Mouse (Mus musculus) kidney, embryonic 14.5 days (tissue): ENCODE data around the gene Bbs10. TPM values are rescaled to one million over a fixed set of nuclear protein-coding genes. Genes with fewer than 3 reads are reported as not detected.

Experiments used
- ATAC-seq: fragments of 200-750 bp; cut with Nextera tagmentation; 2 replicates; pipeline ENCODE4 v1.8.0; 2017; ENCODE audit warnings: moderate number of reproducible peaks, mild to moderate bottlenecking, moderate TSS enrichment, moderate library complexity; ENCODE audit not compliant: low FRiP score, low TSS enrichment
- H3K27ac ChIP-seq: fragments of 300-500 bp; sonication (generic); 2 replicates; pipeline ENCODE4 v1.5.1; 2014; ENCODE audit warnings: low read depth, mild to moderate bottlenecking, low read length, moderate library complexity, mixed read lengths
- H3K27me3 ChIP-seq: fragments of 300-500 bp; sonication (generic); 2 replicates; pipeline ENCODE4 v1.6.1; 2014; ENCODE audit warnings: mild to moderate bottlenecking, low read length; ENCODE audit not compliant: control insufficient read depth, insufficient read depth
- H3K36me3 ChIP-seq: fragments of 300-500 bp; sonication (generic); 2 replicates; pipeline ENCODE4 v1.6.1; 2014; ENCODE audit warnings: low read length, mixed read lengths; ENCODE audit not compliant: control insufficient read depth, insufficient read depth
- H3K4me1 ChIP-seq: fragments of 300-500 bp; sonication (generic); 2 replicates; pipeline ENCODE4 v1.6.1; 2014; ENCODE audit warnings: low read length, mixed read lengths; ENCODE audit not compliant: control insufficient read depth, insufficient read depth
- H3K4me2 ChIP-seq: fragments of 300-500 bp; sonication (generic); replicated peaks from 2 replicates; pipeline ENCODE4 v1.6.1; 2014; ENCODE audit warnings: low read depth, mild to moderate bottlenecking, low read length
- H3K4me3 ChIP-seq: fragments of 300-500 bp; sonication (generic); 2 replicates; pipeline ENCODE4 v1.5.1; 2014; ENCODE audit warnings: mild to moderate bottlenecking, low read length
- H3K9ac ChIP-seq: fragments of 300-500 bp; sonication (generic); 2 replicates; pipeline ENCODE4 v1.6.1; 2014; ENCODE audit warnings: low read depth, mild to moderate bottlenecking, low read length, moderate library complexity
- H3K9me3 ChIP-seq: fragments of 300-500 bp; sonication (generic); 2 replicates; pipeline ENCODE4 v1.6.1; 2016; ENCODE audit warnings: low read length; ENCODE audit not compliant: control insufficient read depth
- WGBS: fragments of 180-500 bp; shearing (Covaris S2); extraction: QIAGEN DNeasy Blood & Tissue Kit; methylation state at CpG from one replicate; pipeline ENCODE4 v1.1.7; 2014; 5-methylcytosine and 5-hydroxymethylcytosine counted together
- polyA plus RNA-seq: library from polyadenylated mRNA; unstranded; fragments of >200 nt; fragmentation: Nextera tagmentation; extraction: Ambion mirVana; gene quantifications from 2 replicates; pipeline ENCODE4 v1.2.1, GENCODE M21; 2014

Bbs10 gene
- polyA plus RNA-seq, 1 experiment from 2014 or later: 6.7 TPM

GRCm38 (mm10) chr10:111273463-111274088 is 24.9 kb upstream of the Bbs10 start:
- H3K4me2 ChIP-seq: no peak overlapping the region
- no peak overlapping the region for H3K9ac ChIP-seq
- H3K4me3 ChIP-seq: no peak overlapping the region
- H3K4me1 ChIP-seq: 0 out of 2 replicates have a peak, but pooled peaks cover 4% of the 10 kb centered on the region
- 53% methylated on average over 5 of the region's 5 CpGs for WGBS
- peak; percentile 46; the same call in 1 of the 2 replicates for ATAC-seq
- H3K27me3 ChIP-seq: no peaks in the 10 kb centered on the region
- peaks cover 8% of the 10 kb centered on the region; the same call in 1 of the 2 replicates for H3K36me3 ChIP-seq
- H3K27ac ChIP-seq: no peak overlapping the region; the same call in 1 of the 2 replicates
- H3K9me3 ChIP-seq: no peaks in the 10 kb centered on the region

DNA sequence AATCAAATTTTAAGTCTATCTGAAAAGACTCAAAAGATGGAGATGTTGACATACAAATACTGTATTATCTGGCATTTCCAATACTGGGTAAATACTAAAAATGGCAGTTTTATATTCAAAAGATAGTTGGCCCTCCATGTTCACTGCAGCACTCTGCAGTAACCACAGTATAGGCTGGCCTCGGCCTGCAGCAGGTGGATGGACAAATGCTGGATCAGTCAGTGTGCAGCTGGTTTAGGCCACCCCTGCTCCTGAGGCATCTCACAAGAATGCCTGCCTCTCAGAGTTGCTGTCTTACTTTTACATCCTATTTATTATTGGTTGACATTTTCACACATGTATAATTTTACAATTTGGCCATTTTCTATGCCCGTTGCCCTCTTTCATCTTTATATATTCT is 22.7 kb upstream of the Bbs10 start:
- no peak for ATAC-seq
- WGBS: 88% methylated on average over 2 of the region's 2 CpGs

GRCm38 (mm10) chr10:111297631-111298030 is 848 bp upstream of the Bbs10 start:
- no peaks in the 10 kb centered on the region for H3K36me3 ChIP-seq
- H3K9me3 ChIP-seq: no peaks in the 10 kb centered on the region
- no peak for ATAC-seq
- H3K4me3 ChIP-seq: peak overlapping the region; percentile 76
- no peaks in the 10 kb centered on the region for H3K4me1 ChIP-seq
- no peaks in the 10 kb centered on the region for H3K27me3 ChIP-seq
- H3K27ac ChIP-seq: no peak overlapping the region
- no peak overlapping the region for H3K9ac ChIP-seq
- WGBS: 40% methylated on average over 6 of the region's 6 CpGs
- H3K4me2 ChIP-seq: peak overlapping the region; percentile 68

More for the DNA sequence above, 22.7 kb upstream of the Bbs10 start:
- Histone ChIP-seq H3K9me3 (no peaks in the 10 kb centered on the region), H3K9ac (no peak overlapping the region), H3K27ac (no peak overlapping the region), H3K4me2 (no peak overlapping the region), H3K4me1 (0 out of 2 replicates have a peak, but pooled peaks cover 4% of the 10 kb centered on the region), H3K4me3 (no peak overlapping the region), H3K27me3 (no peaks in the 10 kb centered on the region), H3K36me3 (peaks cover 8% of the 10 kb centered on the region; the same call in 1 of the 2 replicates)

DNA sequence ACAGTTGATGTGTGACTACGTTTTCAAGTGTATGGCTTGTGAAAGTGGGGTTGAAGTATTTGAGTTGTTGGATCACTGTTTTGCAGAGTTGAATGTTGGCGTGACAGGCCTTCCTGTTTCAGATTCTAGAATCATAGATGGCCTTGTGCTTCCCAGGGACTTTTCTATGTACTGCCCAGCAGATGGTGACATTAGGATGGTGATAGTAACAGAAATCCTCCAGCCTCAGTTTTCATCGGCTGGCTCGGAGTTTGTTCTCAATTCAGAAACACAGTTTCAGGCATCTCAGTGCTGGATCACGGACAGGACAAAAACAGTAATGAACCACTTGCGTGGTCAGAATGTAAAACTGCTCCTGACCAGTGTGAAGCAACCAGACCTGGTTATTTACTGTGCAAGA is 1.1 kb downstream of the Bbs10 start:
- ATAC-seq: no peak
- H3K4me2 ChIP-seq: no peak overlapping the region; the same call in 1 of the 2 replicates
- no peaks in the 10 kb centered on the region for H3K36me3 ChIP-seq
- H3K27me3 ChIP-seq: no peaks in the 10 kb centered on the region
- no peak overlapping the region for H3K27ac ChIP-seq
- no peaks in the 10 kb centered on the region for H3K4me1 ChIP-seq
- WGBS: 85% methylated on average over 6 of the region's 6 CpGs
- no peaks in the 10 kb centered on the region for H3K9me3 ChIP-seq
- H3K4me3 ChIP-seq: no peak overlapping the region
- no peak overlapping the region for H3K9ac ChIP-seq

DNA sequence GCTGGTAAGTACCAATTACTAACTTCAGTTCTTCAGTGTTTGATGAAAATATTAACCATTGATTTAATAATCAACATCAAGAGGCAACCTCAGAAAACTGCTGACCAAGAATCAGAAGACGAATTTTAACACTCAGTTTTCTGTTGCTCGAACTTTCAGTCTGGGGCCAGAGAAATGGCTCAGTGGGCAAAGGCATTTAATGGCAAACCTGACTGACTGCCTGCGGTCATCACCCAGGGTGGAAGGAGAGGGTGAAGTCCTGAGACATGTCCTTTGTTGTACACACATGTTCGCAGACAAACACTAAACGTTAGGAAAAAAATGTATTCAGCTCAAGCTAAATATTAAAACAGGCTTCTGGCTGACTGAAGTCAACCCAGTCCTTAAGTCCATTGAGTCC is 2.6 kb downstream of the Bbs10 start:
- Histone ChIP-seq H3K9ac (no peak overlapping the region), H3K9me3 (no peaks in the 10 kb centered on the region), H3K4me1 (no peaks in the 10 kb centered on the region), H3K4me2 (no peak overlapping the region), H3K4me3 (no peak overlapping the region), H3K27me3 (no peaks in the 10 kb centered on the region), H3K36me3 (no peaks in the 10 kb centered on the region), H3K27ac (no peak overlapping the region)
- no peak for ATAC-seq
- WGBS: 90% methylated on average over 5 of the region's 5 CpGs

DNA sequence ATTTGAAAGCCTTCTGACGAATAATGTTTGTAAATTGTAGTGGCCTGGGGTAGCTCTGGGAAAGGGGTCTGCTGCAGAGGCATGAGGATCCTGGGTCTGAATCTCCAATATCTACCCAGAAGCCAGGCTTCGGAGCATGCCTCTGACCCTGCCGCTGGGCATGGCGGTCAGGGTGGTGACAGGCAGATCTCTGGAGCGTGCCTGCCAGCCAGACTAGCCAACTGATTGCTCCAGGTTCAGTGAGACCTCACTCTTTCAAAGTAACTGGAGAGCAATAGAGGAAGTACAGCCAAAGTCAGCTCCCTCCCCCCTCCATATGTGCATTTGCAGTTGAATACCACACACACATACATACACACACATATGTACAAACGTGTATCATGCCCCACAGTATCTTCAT is 4.0 kb downstream of the Bbs10 start:
- 89% methylated on average over 6 of the region's 6 CpGs for WGBS
- Histone ChIP-seq H3K27ac (no peak overlapping the region), H3K4me1 (no peaks in the 10 kb centered on the region), H3K4me3 (no peak overlapping the region), H3K9me3 (no peaks in the 10 kb centered on the region), H3K36me3 (no peaks in the 10 kb centered on the region), H3K4me2 (no peak overlapping the region), H3K9ac (no peak overlapping the region), H3K27me3 (no peaks in the 10 kb centered on the region)
- ATAC-seq: no peak

- no peak for ATAC-seq
- no peaks in the 10 kb centered on the region for H3K27me3 ChIP-seq
- 93% methylated on average over 13 of the region's 13 CpGs for WGBS
- H3K4me2 ChIP-seq: no peak overlapping the region
- H3K9me3 ChIP-seq: no peaks in the 10 kb centered on the region
- no peaks in the 10 kb centered on the region for H3K36me3 ChIP-seq
- H3K27ac ChIP-seq: no peak overlapping the region
- H3K4me3 ChIP-seq: no peak overlapping the region
- no peak overlapping the region for H3K9ac ChIP-seq
- no peaks in the 10 kb centered on the region for H3K4me1 ChIP-seq
Observed at GRCm38 (mm10) chr10:111308850-111309501, 10.5 kb downstream of the Bbs10 start.

DNA sequence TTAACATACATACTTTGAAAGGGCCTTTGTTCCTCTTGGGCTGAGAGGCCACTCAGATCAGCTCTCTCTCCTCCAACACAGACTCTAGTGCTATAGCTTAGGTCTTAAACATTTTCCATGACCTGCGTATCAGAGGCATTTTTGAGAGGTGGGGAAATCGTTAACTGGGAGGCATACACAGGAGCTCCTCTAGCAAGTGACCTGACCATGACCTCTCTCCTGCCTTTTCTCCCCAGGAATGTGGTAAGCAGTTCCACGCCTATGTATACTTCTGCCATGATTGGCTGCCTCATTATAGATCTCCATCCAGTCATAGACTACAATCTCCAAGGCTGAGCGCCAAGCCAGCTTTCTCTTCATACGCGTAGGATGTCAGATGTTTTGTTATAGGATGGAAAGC is 14.8 kb downstream of the Bbs10 start:
- Histone ChIP-seq H3K27ac (no peak overlapping the region), H3K4me3 (no peak overlapping the region), H3K36me3 (no peaks in the 10 kb centered on the region), H3K4me2 (no peak overlapping the region), H3K9ac (no peak overlapping the region), H3K4me1 (no peaks in the 10 kb centered on the region), H3K27me3 (no peaks in the 10 kb centered on the region), H3K9me3 (no peaks in the 10 kb centered on the region)
- no peak for ATAC-seq
- 70% methylated on average over 6 of the region's 6 CpGs for WGBS

DNA sequence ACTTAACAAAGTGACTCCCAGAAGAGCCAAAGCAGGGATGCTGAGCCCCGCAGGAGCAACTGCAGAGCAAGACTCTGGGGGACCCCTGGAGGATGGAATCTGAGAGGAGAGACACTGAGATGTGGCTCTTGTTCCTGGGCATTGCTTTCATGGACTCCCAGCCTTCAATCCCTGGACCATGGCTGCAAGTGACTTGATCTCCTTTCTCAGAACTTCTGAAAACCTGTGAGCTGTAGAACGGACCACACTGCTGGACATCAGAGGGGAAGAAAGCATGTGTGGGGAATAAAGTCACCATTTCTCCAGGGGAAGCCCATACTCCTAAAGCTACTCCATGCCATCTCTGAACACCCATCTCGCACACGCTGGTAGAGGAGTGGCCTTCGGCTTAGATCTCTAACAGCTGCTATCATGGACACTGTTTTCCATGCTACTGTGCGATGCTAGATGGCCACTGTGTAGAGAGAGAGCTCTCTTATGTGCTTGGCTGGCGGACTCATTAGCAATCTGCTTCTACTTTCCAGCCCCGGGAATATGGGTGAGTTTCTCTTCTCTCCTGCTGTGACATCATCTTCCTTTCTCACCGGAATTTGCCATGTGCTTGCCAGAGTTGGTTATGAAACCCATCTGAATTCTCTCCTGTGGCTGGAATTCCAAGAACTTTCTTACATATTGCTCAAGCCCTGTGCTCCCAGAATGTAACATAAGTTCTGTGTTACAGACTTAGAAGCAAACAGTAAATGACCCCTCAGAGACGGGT is 16.3 kb downstream of the Bbs10 start:
- ATAC-seq: no peak
- Histone ChIP-seq H3K4me1 (no peaks in the 10 kb centered on the region), H3K9ac (no peak overlapping the region), H3K9me3 (no peaks in the 10 kb centered on the region), H3K27ac (no peak overlapping the region), H3K4me3 (no peak overlapping the region), H3K27me3 (no peaks in the 10 kb centered on the region), H3K36me3 (no peaks in the 10 kb centered on the region), H3K4me2 (no peak overlapping the region)
- WGBS: 73% methylated on average over 10 of the region's 10 CpGs
